Mouse (Mus musculus): Measurements from ENCODE around the gene Fis1.

- no peak for TF ChIP-seq EP300 (IDR thresholded peaks at IDR 0.05; ENCODE audit: low read depth)
- TF ChIP-seq CTCF (IDR thresholded peaks at IDR 0.05; ENCODE audit: low read depth), result no peak
These were observed 30.2 kb upstream of the Fis1 start for GRCm38 (mm10) chr5:136922830-136923229.

Data from liver, embryonic 14.5 days (tissue).